Mouse (Mus musculus) liver, postnatal 0 days (tissue): ENCODE results near the gene Sept4. TPM values are rescaled to one million over a fixed set of nuclear protein-coding genes. Genes with fewer than 3 reads are reported as not detected.

ENCODE experiments used
- ATAC-seq: fragments of 200-750 bp; cut with Nextera tagmentation; 2 replicates; pipeline ENCODE4 v1.8.0; 2017; ENCODE audit warnings: mild to moderate bottlenecking, moderate library complexity
- DNase-seq: peaks from one replicate; pipeline ENCODE4 v3.0.0-alpha.2; 2016
- H3K27ac ChIP-seq: fragments of 300-500 bp; sonication (generic); 2 replicates; pipeline ENCODE4 v1.5.1; 2014; ENCODE audit warnings: antibody characterized with exemption, moderate library complexity, mild to moderate bottlenecking, low read depth
- H3K27me3 ChIP-seq: fragments of 300-500 bp; sonication (generic); 2 replicates; pipeline ENCODE4 v1.6.1; 2014; ENCODE audit warnings: low read length, control low read depth, mixed read lengths; ENCODE audit not compliant: insufficient read depth
- H3K36me3 ChIP-seq: fragments of 300-500 bp; sonication (generic); replicated peaks from 2 replicates; pipeline ENCODE4 v1.6.1; 2014; ENCODE audit warnings: mild to moderate bottlenecking, control low read depth, low read length, moderate library complexity, mixed read lengths; ENCODE audit not compliant: insufficient read depth
- H3K4me1 ChIP-seq: fragments of 300-500 bp; sonication (generic); 2 replicates; pipeline ENCODE4 v1.6.1; 2014; ENCODE audit warnings: antibody characterized with exemption, mild to moderate bottlenecking, control low read depth; ENCODE audit not compliant: insufficient read depth
- H3K4me2 ChIP-seq: fragments of 300-500 bp; sonication (generic); 2 replicates; pipeline ENCODE4 v1.6.1; 2014; ENCODE audit warnings: low read depth, mild to moderate bottlenecking, low read length, moderate library complexity, mixed read lengths
- H3K4me3 ChIP-seq: fragments of 300-500 bp; sonication (generic); 2 replicates; pipeline ENCODE4 v1.5.1; 2014; ENCODE audit warnings: low read depth, low read length
- H3K9ac ChIP-seq: fragments of 300-500 bp; sonication (generic); replicated peaks from 2 replicates; pipeline ENCODE4 v1.6.1; 2014; ENCODE audit warnings: mild to moderate bottlenecking, moderate library complexity
- H3K9me3 ChIP-seq: fragments of 300-500 bp; sonication (generic); 2 replicates; pipeline ENCODE4 v1.6.1; 2016; ENCODE audit warnings: mild to moderate bottlenecking, control low read depth, low read length, mixed read lengths
- CTCF ChIP-seq: sonication (generic); IDR thresholded peaks from 2 replicates; pipeline ENCODE4 v1.5.1; 2016; ENCODE audit warnings: antibody characterized with exemption, low read depth
- EP300 ChIP-seq: IDR thresholded peaks from 2 replicates; pipeline ENCODE4 v1.6.1; 2016; ENCODE audit warnings: antibody characterized with exemption, low read depth, mild to moderate bottlenecking
- WGBS: fragments of 180-500 bp; shearing (Covaris S2); extraction: QIAGEN DNeasy Blood & Tissue Kit; methylation state at CpG from one replicate; pipeline ENCODE4 v1.1.7; 2014; ENCODE audit not compliant: insufficient replicate concordance; 5-methylcytosine and 5-hydroxymethylcytosine counted together
- polyA plus RNA-seq: library from polyadenylated mRNA; unstranded; fragments of >200 nt; fragmentation: Nextera tagmentation; extraction: Ambion mirVana; gene quantifications from 2 replicates; pipeline ENCODE4 v1.2.1, GENCODE M21; 2015

Gene Sept4
- polyA plus RNA-seq, 1 experiment from 2014 or later = 21.7 TPM

GRCm38 (mm10) chr11:87595327-87595841 is 26.7 kb downstream of the Sept4 start:
- Histone ChIP-seq H3K4me1 (peaks cover 39% of the 10 kb centered on the region), H3K9me3 (no peaks in the 10 kb centered on the region), H3K9ac (peak overlapping the region; percentile 71), H3K4me2 (peak overlapping the region; percentile 99), H3K27me3 (no peaks in the 10 kb centered on the region), H3K27ac (peak overlapping the region; percentile 55; the same call in 1 of the 2 replicates), H3K4me3 (peak overlapping the region; percentile 58), H3K36me3 (peaks cover 33% of the 10 kb centered on the region)
- WGBS = 9% methylated on average over 27 of the region's 37 CpGs
- TF ChIP-seq EP300 = no peak
- no peak for TF ChIP-seq CTCF
- DNase-seq = peak; percentile 87
- ATAC-seq = no peak

GRCm38 (mm10) chr11:87595976-87596375 is 27.3 kb downstream of the Sept4 start:
- DNase-seq = no peak
- 50% methylated on average over 7 of the region's 7 CpGs for WGBS
- TF ChIP-seq CTCF (no peak), EP300 (no peak)
- Histone ChIP-seq H3K4me1 (peaks cover 34% of the 10 kb centered on the region), H3K4me3 (peak overlapping the region; percentile 58), H3K9me3 (no peaks in the 10 kb centered on the region), H3K27ac (peak overlapping the region; percentile 6; the same call in 1 of the 2 replicates), H3K4me2 (peak overlapping the region; percentile 99), H3K27me3 (no peaks in the 10 kb centered on the region), H3K9ac (peak overlapping the region; percentile 71), H3K36me3 (peaks cover 37% of the 10 kb centered on the region)
- ATAC-seq = no peak

DNA sequence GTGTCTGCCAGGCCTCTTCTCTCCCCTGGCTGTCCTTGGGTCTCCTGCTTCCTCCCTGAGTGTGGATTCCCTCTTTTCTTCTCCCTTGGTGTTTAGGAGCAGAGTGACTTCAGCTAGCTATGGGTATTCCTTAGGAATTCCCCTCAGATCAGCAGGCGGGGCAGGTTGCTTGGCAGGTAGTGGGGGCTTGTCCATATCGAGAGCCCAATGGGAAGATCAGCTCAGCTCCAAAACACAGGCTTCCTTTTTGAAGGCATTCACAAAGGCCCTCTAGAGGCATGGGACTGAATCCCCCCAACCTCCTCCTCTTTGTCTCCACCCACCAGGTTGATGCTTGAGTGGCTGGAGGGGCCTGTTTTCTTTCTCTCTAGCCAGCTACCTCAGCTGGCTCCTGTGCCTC is 27.8 kb downstream of the Sept4 start:
- H3K4me1 ChIP-seq = peaks cover 34% of the 10 kb centered on the region
- DNase-seq = no peak

DNA sequence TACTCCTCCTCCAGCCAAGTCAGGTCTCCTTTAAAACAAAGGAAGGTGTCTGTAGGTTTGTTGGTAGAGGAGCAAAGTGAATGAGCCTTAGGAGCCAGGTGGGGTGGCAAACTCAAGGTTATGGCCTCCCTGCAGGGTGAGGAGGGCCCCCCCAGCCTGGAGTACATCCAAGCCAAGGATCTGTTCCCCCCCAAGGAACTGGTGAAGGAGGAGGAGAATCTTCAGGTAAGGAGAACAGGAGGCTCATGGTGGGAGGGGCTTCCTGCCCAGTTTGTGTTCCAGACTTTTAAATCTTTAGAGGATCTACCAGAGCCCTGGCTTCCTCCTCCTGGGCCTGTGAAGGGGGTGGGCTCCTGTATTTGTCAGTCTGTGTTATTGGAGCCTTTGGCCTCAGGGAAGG is 28.4 kb downstream of the Sept4 start:
- Histone ChIP-seq H3K27ac (no peak overlapping the region), H3K9me3 (no peaks in the 10 kb centered on the region), H3K4me2 (no peak overlapping the region), H3K9ac (no peak overlapping the region), H3K4me3 (no peak overlapping the region), H3K4me1 (peaks cover 34% of the 10 kb centered on the region), H3K27me3 (no peaks in the 10 kb centered on the region), H3K36me3 (peaks cover 44% of the 10 kb centered on the region)
- DNase-seq (no peak), ATAC-seq (no peak)
- no peak for TF ChIP-seq CTCF

More for the DNA sequence above, 27.8 kb downstream of the Sept4 start:
- WGBS = 67% methylated on average over 2 of the region's 2 CpGs
- Histone ChIP-seq H3K36me3 (peaks cover 41% of the 10 kb centered on the region), H3K9ac (no peak overlapping the region), H3K4me3 (no peak overlapping the region), H3K27ac (no peak overlapping the region), H3K4me2 (peak overlapping the region; percentile 99), H3K27me3 (no peaks in the 10 kb centered on the region), H3K9me3 (no peaks in the 10 kb centered on the region)
- no peak for TF ChIP-seq CTCF
- no peak for ATAC-seq

GRCm38 (mm10) chr11:87599395-87600089 is 30.8 kb downstream of the Sept4 start:
- TF ChIP-seq CTCF = no peak
- no peak for TF ChIP-seq EP300
- no peak overlapping the region for H3K4me2 ChIP-seq
- no peak for ATAC-seq
- no peak for DNase-seq
- no peaks in the 10 kb centered on the region for H3K9me3 ChIP-seq
- WGBS = 86% methylated on average over 13 of the region's 13 CpGs
- H3K36me3 ChIP-seq = peaks cover 68% of the 10 kb centered on the region
- H3K9ac ChIP-seq = no peak overlapping the region
- H3K4me1 ChIP-seq = peaks cover 14% of the 10 kb centered on the region
- no peak overlapping the region for H3K27ac ChIP-seq
- no peak overlapping the region for H3K4me3 ChIP-seq
- no peaks in the 10 kb centered on the region for H3K27me3 ChIP-seq

DNA sequence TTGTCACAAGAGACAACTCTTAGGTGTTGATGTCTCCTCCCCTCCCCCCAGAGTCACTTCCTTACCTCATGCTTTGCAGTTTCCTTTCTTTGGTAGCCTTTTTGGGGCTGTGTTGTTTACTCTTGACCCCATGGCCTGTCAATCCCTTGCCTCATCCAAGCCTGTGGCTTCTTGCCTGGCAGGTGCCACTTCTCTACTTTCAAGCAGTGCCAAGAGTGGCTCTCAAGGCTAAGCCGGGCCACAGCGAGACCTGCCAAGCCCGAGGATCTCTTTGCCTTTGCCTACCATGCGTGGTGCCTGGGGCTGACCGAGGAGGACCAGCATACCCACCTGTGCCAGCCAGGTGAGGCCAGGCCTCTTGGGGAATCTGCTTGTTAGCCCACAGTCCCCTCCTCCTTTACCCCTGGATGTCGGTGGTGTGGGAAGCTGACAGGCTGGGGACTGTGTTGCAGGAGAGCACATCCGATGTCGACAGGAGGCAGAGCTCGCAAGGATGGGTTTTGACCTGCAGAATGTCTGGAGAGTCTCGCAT is 31.7 kb downstream of the Sept4 start:
- no peaks in the 10 kb centered on the region for H3K9me3 ChIP-seq
- TF ChIP-seq EP300 = no peak
- TF ChIP-seq CTCF = no peak
- DNase-seq = no peak
- WGBS = 88% methylated on average over 10 of the region's 10 CpGs
- ATAC-seq = no peak
- H3K4me3 ChIP-seq = no peak overlapping the region
- H3K36me3 ChIP-seq = peaks cover 76% of the 10 kb centered on the region
- peaks cover 9% of the 10 kb centered on the region for H3K4me1 ChIP-seq
- no peak overlapping the region for H3K4me2 ChIP-seq
- no peaks in the 10 kb centered on the region for H3K27me3 ChIP-seq
- H3K27ac ChIP-seq = no peak overlapping the region
- H3K9ac ChIP-seq = no peak overlapping the region
